Mouse (Mus musculus): Measurements from ENCODE around the gene Fam78a. TPM values are rescaled to one million over a fixed set of nuclear protein-coding genes. Genes with fewer than 3 reads are reported as not detected.
"Not testable (repeated sequence)": the region's sequence is repeated elsewhere in the genome, so short reads cannot be mapped to it uniquely, and the experiment has no call there.

Fam78a gene
- polyA plus RNA-seq, 1 experiment from 2014 or later: 2.2 TPM

DNA sequence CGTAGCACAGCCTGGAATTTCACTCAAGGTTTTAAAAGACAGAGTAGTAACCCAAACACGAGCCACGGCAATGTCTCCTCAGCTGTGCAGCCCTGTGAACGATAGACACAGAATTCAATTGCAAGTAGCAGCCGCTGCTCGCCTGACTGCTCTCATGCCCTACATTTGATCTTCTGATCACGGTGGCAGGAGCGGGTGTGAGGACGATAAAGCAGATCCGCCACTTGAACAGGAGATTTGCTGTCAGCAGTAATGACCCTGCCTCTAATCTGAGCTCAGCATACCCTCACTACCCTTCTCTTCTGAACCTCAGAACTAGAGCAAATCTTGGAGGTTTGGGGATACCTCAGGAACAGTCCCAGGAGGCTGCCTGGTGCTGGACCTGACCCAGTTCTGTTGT, 38.6 kb downstream of the Fam78a start:
- H3K27me3 ChIP-seq (replicated peaks; ENCODE audit: low read depth, poor library complexity, severe bottlenecking): no peaks in the 10 kb centered on the region
- H3K4me3 ChIP-seq: no peak overlapping the region
- no peaks in the 10 kb centered on the region for H3K4me1 ChIP-seq
- no peak overlapping the region for H3K27ac ChIP-seq (replicated peaks)
- H3K9me3 ChIP-seq: no peaks in the 10 kb centered on the region
- 90% methylated on average over 10 of the region's 10 CpGs for WGBS
- H3K36me3 ChIP-seq (replicated peaks): peaks cover 96% of the 10 kb centered on the region
- DNase-seq (ENCODE audit: low spot score): no peak

DNA sequence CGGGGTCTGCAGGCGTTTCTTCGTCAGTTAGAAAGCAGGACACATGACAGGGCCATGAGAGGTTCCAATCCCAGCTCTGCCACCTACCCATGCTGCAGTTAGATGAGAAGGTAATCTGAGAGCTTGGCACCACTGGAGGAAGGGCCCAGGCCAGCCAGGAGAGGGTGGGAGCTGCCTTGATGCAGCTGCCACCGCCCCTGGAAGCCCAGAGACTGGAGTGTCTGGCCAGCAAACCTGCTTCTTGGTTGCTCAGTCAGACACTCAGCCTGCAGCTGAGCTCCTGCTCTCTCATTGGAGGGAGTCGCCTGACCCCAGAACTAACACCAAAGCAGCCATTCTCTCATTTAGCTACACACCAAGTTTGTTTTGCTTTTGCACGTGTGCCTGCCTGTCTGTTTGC, 39.3 kb downstream of the Fam78a start:
- 85% methylated on average over 6 of the region's 6 CpGs for WGBS
- Histone ChIP-seq H3K27me3 (replicated peaks; ENCODE audit: low read depth, poor library complexity, severe bottlenecking) (no peaks in the 10 kb centered on the region), H3K4me3 (no peak overlapping the region), H3K36me3 (replicated peaks) (peaks cover 96% of the 10 kb centered on the region), H3K4me1 (no peaks in the 10 kb centered on the region), H3K27ac (replicated peaks) (no peak overlapping the region), H3K9me3 (no peaks in the 10 kb centered on the region)
- no peak for DNase-seq (ENCODE audit: low spot score)

DNA sequence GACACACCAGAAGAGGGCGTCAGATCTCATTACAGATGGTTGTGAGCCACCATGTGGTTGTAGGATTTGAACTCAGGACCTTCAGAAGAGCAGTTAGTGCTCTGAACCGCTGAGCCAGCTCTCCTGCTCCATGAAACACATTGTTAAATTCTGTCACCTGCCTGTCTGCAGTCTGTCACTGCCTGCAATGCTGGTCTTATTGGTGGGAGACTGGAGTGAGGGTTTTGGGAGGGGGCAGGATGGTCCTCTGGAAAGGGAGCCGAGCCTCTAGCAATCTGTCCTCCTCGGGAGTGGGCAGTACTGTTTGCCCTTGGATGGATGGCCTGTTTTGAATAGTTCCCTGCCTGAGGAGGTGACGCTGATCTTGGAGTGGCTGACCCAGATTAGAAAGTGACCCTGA, 40.8 kb downstream of the Fam78a start:
- WGBS: 74% methylated on average over 5 of the region's 5 CpGs
- Histone ChIP-seq H3K36me3 (replicated peaks) (peaks cover 97% of the 10 kb centered on the region), H3K27me3 (replicated peaks; ENCODE audit: low read depth, poor library complexity, severe bottlenecking) (no peaks in the 10 kb centered on the region), H3K27ac (replicated peaks) (no peak overlapping the region), H3K9me3 (no peaks in the 10 kb centered on the region), H3K4me1 (no peaks in the 10 kb centered on the region), H3K4me3 (no peak overlapping the region)
- DNase-seq (ENCODE audit: low spot score): no peak

DNA sequence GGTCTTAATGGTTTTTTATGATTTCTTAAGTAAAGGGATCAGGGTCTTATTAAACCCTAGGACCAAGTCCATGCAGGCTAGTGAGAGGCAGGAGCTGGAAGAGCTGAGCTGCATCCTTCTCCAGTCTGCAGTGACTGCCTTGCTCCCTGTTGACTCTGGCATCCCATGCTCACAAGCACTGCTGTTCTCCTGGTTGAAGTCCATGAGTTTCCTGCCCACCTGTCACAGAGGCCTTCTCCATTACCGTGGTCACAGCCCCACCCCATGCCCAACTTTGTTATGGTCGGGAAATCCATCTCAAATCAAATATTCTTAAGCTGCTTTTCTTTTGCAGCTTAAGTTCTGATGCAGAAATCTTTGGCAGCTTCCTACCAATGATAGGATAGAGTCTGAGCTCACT, 43.6 kb downstream of the Fam78a start:
- H3K27ac ChIP-seq (replicated peaks): no peak overlapping the region
- 91% methylated on average over 2 of the region's 2 CpGs for WGBS
- DNase-seq (ENCODE audit: low spot score): no peak
- H3K36me3 ChIP-seq (replicated peaks): peaks cover 100% of the 10 kb centered on the region
- no peaks in the 10 kb centered on the region for H3K27me3 ChIP-seq (replicated peaks; ENCODE audit: low read depth, poor library complexity, severe bottlenecking)
- H3K4me1 ChIP-seq: no peaks in the 10 kb centered on the region
- no peaks in the 10 kb centered on the region for H3K9me3 ChIP-seq
- no peak overlapping the region for H3K4me3 ChIP-seq

DNA sequence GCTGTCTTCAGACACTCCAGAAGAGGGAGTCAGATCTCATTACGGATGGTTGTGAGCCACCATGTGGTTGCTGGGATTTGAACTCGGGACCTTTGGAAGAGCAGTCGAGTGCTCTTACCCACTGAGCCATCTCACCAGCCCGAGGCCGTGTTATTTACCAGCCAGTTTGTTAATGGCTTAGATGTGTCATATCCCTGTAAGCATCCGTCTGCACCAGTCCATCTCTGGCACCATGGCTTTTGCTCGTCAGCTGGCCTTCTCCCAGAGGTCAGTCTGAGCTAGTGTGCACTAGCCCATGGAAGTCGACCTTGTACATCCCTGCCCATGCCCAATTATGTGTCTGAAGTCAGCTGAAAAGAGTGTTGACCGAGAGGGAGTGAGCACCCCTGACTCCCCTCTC, 44.0 kb downstream of the Fam78a start:
- H3K27ac ChIP-seq (replicated peaks); H3K27me3 ChIP-seq (replicated peaks; ENCODE audit: low read depth, poor library complexity, severe bottlenecking); H3K4me1 ChIP-seq; H3K9me3 ChIP-seq; DNase-seq (ENCODE audit: low spot score); H3K4me3 ChIP-seq: not testable (repeated sequence)
- peaks cover 100% of the 10 kb centered on the region for H3K36me3 ChIP-seq (replicated peaks)
- 94% methylated on average over 9 of the region's 9 CpGs for whole genome bisulfite sequencing

DNA sequence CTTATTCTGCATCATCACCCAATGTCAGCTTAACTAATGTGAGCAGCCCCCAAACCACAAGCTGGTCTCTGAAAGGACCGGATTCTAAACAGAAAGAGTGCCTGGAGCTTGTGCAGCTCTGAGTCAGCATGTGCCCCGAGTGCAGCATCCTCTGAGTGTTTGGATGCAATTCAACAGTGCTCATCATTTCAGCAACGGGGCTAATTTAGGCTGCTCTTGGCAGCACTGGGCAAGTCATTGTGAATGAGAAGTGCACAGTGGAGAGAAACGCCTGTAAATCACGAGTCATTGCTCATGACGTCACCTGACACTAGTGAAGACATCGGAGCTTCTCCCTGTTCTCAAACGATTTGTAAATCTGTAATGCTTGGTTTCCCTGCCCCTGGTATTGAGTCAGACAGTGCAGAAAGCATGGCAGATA, 46.0 kb downstream of the Fam78a start:
- 90% methylated on average over 8 of the region's 8 CpGs for WGBS

DNA sequence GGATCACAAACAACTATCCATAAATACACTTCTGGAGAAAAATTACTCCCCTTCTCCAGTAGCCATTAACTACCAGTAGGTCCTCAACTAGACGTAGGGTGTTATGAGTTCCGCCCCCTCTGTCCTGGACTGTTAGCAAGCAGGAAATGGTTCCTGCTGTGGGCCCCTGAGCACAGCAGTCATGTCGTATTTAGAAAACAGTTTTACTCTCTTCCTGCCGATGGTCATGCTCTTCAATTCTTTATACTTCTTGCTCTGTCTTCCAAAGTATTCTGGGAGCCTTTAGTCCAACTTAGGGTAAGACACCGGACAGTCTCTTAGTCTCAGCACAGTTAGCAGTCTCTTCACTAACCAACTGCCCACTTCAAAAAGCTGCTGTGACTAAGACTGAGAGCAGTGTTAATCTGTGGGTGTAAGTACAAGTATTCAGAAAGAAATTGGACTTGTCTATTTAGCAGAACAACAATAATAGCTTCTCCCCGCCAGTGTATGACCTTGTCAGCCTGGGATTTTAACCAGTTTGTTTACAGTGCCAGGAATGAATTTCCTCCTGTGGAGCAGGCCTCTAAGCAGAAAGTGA, 47.3 kb downstream of the Fam78a start:
- no peak overlapping the region for H3K4me3 ChIP-seq

More for the DNA sequence above, 46.0 kb downstream of the Fam78a start:
- no peak for DNase-seq (ENCODE audit: low spot score)
- Histone ChIP-seq H3K27ac (replicated peaks) (no peak overlapping the region), H3K4me1 (no peaks in the 10 kb centered on the region), H3K27me3 (replicated peaks; ENCODE audit: low read depth, poor library complexity, severe bottlenecking) (no peaks in the 10 kb centered on the region), H3K9me3 (no peaks in the 10 kb centered on the region), H3K4me3 (no peak overlapping the region), H3K36me3 (replicated peaks) (peaks cover 100% of the 10 kb centered on the region)

DNA sequence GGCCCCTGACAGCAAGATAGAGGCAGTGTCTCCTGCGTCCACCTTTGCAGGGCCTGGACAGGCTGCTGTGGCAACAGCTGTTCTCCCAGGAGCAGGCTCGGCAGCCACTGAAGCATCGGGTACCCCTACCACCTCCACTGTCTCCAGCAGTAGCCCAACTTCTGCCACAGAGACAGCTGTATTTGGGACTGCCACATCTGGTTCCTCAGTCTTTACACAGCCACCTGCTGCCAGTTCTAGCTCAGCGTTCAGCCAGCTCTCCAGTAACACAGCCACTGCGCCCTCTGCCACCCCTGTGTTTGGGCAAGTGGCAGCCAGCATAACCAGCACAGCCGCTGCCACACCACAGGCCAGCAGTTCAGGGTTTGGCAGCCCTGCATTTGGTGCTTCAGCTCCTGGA, 50.5 kb downstream of the Fam78a start:
- Histone ChIP-seq H3K4me1 (no peaks in the 10 kb centered on the region), H3K27me3 (replicated peaks; ENCODE audit: low read depth, poor library complexity, severe bottlenecking) (no peaks in the 10 kb centered on the region), H3K9me3 (no peaks in the 10 kb centered on the region), H3K36me3 (replicated peaks) (peaks cover 99% of the 10 kb centered on the region), H3K27ac (replicated peaks) (no peak overlapping the region), H3K4me3 (no peak overlapping the region)
- 92% methylated on average over 6 of the region's 6 CpGs for WGBS
- no peak for DNase-seq (ENCODE audit: low spot score)

More for the DNA sequence above, 47.3 kb downstream of the Fam78a start:
- peaks cover 100% of the 10 kb centered on the region for H3K36me3 ChIP-seq (replicated peaks)
- no peaks in the 10 kb centered on the region for H3K4me1 ChIP-seq
- no peaks in the 10 kb centered on the region for H3K9me3 ChIP-seq
- H3K27me3 ChIP-seq (replicated peaks; ENCODE audit: low read depth, poor library complexity, severe bottlenecking): no peaks in the 10 kb centered on the region
- DNase-seq (ENCODE audit: low spot score): no peak
- no peak overlapping the region for H3K27ac ChIP-seq (replicated peaks)
- WGBS: 78% methylated on average over 6 of the region's 6 CpGs

DNA sequence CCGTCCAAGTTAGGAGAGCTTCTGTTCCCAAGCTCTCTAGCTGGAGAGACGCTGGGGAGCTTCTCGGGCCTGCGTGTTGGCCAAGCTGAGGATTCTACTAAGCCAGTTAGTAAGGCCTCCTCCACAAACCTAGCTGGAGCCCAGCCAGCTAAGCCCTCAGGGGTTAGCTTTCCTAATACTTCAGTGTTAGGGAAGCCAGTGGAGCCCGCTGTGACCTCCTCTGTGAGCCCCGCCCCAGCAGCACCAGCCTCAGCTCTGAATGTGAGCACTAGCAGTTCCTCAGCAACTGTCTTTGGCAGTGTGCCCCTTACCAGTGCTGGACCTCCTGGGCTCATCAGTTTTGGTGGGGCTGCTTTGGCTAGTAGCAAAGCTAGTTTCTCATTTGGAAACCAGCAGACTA, 51.2 kb downstream of the Fam78a start:
- WGBS: 89% methylated on average over 6 of the region's 6 CpGs
- Histone ChIP-seq H3K9me3 (no peaks in the 10 kb centered on the region), H3K36me3 (replicated peaks) (peaks cover 97% of the 10 kb centered on the region), H3K27ac (replicated peaks) (no peak overlapping the region), H3K4me1 (no peaks in the 10 kb centered on the region), H3K27me3 (replicated peaks; ENCODE audit: low read depth, poor library complexity, severe bottlenecking) (no peaks in the 10 kb centered on the region), H3K4me3 (no peak overlapping the region)
- DNase-seq (ENCODE audit: low spot score): no peak

DNA sequence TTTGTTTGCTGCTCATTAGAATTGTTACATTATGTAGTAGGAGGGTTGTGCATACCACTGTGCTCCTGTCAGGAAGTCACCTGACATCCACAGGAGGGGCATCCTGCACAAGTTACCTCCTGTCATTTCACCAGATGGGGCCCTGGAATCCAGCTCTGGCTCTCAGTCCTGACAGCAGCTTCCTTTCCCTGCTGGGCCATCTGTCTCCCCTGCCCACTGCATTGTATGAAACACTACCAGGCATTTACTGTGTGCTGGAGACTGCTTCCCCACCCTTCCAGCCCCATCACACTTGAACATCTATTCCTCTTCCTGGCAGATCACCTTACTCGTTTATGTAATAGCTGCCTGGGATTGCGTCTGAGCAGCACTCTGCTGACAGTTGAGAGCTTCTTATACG, 55.0 kb downstream of the Fam78a start:
- Histone ChIP-seq H3K4me1 (no peaks in the 10 kb centered on the region), H3K4me3 (no peak overlapping the region), H3K36me3 (replicated peaks) (peaks cover 94% of the 10 kb centered on the region), H3K27me3 (replicated peaks; ENCODE audit: low read depth, poor library complexity, severe bottlenecking) (no peaks in the 10 kb centered on the region), H3K9me3 (no peaks in the 10 kb centered on the region), H3K27ac (replicated peaks) (no peak overlapping the region)
- WGBS: 86% methylated on average over 3 of the region's 3 CpGs
- DNase-seq (ENCODE audit: low spot score): no peak

DNA sequence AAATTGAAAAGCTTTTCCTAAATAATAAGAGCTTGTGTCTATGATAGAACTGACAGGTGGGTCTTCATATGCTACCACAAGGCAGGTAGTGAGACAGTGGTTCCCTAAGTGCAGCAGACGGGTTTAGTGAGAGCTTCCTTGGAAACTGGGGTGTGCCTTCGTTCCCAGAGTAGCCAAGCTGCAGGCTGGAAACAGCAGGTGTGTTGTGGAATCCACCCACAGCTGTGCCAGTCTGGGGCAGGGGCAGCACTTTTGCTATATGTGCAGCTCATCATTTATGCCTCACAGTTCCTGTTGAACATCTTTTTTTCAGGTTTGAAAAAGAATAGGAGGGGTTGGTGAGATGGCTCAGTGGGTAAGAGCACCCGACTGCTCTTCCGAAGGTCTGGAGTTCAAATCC, 60.3 kb downstream of the Fam78a start:
- Histone ChIP-seq H3K36me3 (replicated peaks) (peaks cover 93% of the 10 kb centered on the region), H3K9me3 (no peaks in the 10 kb centered on the region), H3K27me3 (replicated peaks; ENCODE audit: low read depth, poor library complexity, severe bottlenecking) (no peaks in the 10 kb centered on the region), H3K27ac (replicated peaks) (no peak overlapping the region), H3K4me1 (no peaks in the 10 kb centered on the region), H3K4me3 (no peak overlapping the region)
- 90% methylated on average over 4 of the region's 4 CpGs for WGBS
- no peak for DNase-seq (ENCODE audit: low spot score)

DNA sequence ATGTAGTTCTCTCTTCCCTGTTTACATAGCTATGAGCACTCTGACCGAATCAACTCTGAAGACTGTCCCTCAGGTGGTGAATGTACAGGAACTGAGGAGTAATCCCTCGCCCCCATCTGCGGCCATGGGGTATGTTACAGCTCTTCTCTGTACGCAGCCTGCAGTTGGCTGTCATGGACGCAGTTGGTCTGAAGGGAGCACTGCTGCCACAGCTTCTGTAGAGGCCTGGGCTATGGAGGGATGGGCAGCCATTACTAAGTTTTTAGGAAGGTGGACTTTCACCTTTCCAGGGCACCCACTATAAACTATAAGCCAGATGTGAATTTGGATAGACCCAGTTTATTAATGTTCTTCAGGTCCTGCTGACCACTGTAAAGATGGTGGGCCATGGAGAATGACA, 64.4 kb downstream of the Fam78a start:
- WGBS: 93% methylated on average over 5 of the region's 5 CpGs
- Histone ChIP-seq H3K4me3 (no peak overlapping the region), H3K9me3 (no peaks in the 10 kb centered on the region), H3K27me3 (replicated peaks; ENCODE audit: low read depth, poor library complexity, severe bottlenecking) (no peaks in the 10 kb centered on the region), H3K4me1 (no peaks in the 10 kb centered on the region), H3K27ac (replicated peaks) (no peak overlapping the region), H3K36me3 (replicated peaks) (peaks cover 98% of the 10 kb centered on the region)
- DNase-seq (ENCODE audit: low spot score): no peak

DNA sequence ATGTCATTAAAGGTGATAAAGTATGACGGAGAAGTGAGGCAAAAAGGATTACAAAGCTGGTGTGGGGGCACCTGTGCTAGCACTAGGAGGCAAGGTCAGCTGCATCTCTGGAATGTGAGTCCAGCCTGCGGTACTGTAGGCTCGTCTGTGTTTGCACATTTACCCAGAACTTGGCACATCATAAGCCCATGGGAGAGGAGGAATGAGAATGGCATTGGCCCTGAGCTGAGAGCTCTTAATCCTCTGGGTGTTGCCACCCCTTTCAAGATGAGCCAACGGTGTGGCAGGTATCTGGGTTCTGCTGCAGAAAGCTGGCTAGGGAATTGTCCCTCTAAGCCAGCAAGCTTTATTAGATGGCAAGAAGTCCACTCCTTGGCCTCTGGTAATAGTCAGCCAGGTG, 65.0 kb downstream of the Fam78a start:
- Histone ChIP-seq H3K27me3 (replicated peaks; ENCODE audit: low read depth, poor library complexity, severe bottlenecking) (no peaks in the 10 kb centered on the region), H3K4me3 (no peak overlapping the region), H3K4me1 (no peaks in the 10 kb centered on the region), H3K9me3 (no peaks in the 10 kb centered on the region), H3K36me3 (replicated peaks) (peaks cover 98% of the 10 kb centered on the region), H3K27ac (replicated peaks) (no peak overlapping the region)
- 90% methylated on average over 4 of the region's 4 CpGs for WGBS
- DNase-seq (ENCODE audit: low spot score): no peak

DNA sequence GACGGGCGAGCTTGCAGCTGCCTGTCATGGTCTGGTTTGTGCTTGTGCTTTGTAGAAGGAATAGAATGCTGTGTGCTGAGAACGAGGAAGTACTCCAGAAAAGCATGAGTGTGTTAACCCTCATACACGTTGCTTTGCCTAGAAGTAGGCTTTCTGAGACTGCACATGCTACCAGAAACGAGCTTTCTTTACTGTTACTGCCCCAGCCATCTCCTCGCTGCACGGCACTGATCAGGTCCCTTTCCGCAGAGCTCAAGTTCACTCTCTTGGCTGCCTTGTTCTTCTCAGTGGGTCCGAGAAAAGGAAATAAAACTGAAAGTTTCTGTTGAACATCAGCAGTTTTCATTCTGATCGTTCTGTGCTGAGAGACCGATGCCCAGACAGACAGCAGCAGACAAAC, 75.9 kb downstream of the Fam78a start:
- Histone ChIP-seq H3K9me3 (no peaks in the 10 kb centered on the region), H3K4me3 (no peak overlapping the region), H3K4me1 (no peaks in the 10 kb centered on the region), H3K27ac (replicated peaks) (no peak overlapping the region), H3K36me3 (replicated peaks) (peaks cover 97% of the 10 kb centered on the region), H3K27me3 (replicated peaks; ENCODE audit: low read depth, poor library complexity, severe bottlenecking) (no peaks in the 10 kb centered on the region)
- DNase-seq (ENCODE audit: low spot score): no peak
- WGBS: 93% methylated on average over 11 of the region's 11 CpGs
